Mouse (Mus musculus) cortical plate, adult 2 months (tissue): ENCODE data around the gene Yif1a. TPM values are rescaled to one million over a fixed set of nuclear protein-coding genes. Genes with fewer than 3 reads are reported as not detected.

Experiments
- H3K27ac ChIP-seq: fragments of 200-500 bp; 2 replicates; pipeline ENCODE4 v1.5.1; 2012; ENCODE audit warnings: low read length, control low read depth, inconsistent platforms; ENCODE audit not compliant: insufficient read depth
- H3K4me1 ChIP-seq: fragments of 200-500 bp; 2 replicates; pipeline ENCODE4 v1.6.1; 2011; ENCODE audit warnings: low read length; ENCODE audit not compliant: control insufficient read depth, insufficient read depth
- H3K4me3 ChIP-seq: fragments of 200-500 bp; 2 replicates; pipeline ENCODE4 v1.5.1; 2011; ENCODE audit warnings: mild to moderate bottlenecking, low read length, control low read depth; ENCODE audit not compliant: insufficient read depth
- CTCF ChIP-seq: fragments of 200-500 bp; IDR thresholded peaks from 2 replicates; pipeline ENCODE4 v1.5.1; 2011; ENCODE audit warnings: mild to moderate bottlenecking, control low read depth, low read length; ENCODE audit not compliant: insufficient read depth; ENCODE audit errors: extremely low read depth
- POLR2A ChIP-seq: fragments of 200-500 bp; IDR thresholded peaks from 2 replicates; pipeline ENCODE4 v1.6.1; 2011; ENCODE audit warnings: mild to moderate bottlenecking, low read length, control low read depth; ENCODE audit not compliant: insufficient read depth; ENCODE audit errors: extremely low read depth
- polyA plus RNA-seq: library from polyadenylated mRNA; depleted of rRNA; stranded (reverse); fragments of >200 nt; gene quantifications from 2 replicates; pipeline ENCODE4 v1.2.3, GENCODE M21; 2012

Gene Yif1a
- polyA plus RNA-seq, 1 experiment = 56.2 TPM

DNA sequence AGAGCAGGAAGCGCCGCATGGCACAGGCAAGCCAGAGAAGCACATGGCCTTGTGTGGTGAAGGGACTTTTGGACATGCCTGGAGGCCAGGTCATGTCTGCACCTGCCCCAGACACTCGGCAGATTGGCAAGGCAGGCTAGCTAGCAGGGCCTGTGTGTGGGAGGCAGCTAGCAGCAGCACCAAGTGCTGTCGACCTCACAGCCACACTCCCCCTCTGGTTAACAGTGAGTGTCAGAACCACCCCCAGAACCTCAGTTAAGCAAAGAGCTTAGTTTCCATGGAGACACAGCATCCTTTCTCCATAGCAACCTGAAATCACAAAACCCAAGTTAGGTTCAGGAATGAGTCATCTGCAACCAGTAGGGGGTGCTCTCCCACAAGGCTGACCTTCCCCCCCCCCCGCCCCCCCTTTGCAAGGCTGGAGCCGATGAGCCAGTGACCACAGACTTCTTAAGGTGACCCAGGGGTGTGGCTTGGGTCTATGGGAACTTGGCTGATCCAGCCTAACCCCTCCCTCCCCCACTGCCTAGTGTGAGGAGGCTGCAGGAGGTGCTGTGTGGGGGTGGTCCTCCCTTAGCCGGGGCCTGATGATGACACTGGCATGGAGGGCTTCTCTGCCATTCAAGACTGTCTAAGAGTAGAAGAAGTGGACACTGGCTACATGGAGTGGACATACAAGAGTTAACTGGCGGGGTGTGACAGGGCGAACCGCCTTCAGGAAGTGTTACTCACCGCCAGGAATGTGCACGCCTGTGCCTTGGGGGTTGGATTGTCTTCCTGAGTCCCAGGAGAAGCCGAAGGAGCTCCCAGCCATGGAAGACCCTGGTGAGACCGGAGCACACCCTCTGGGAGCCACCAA is 38.1 kb upstream of the Yif1a start, which contains the start of gene Rin1:
Gene Rin1 (plus strand): TSS at position 435 of the 859 bp plus-strand sequence.
- peak within 1 kb of the TSS; percentile 58 for H3K4me3 ChIP-seq
- H3K4me1 ChIP-seq = peaks cover 13% of the 10 kb centered on the region
- peak within 1 kb of the TSS; percentile 94 for H3K27ac ChIP-seq
- TF ChIP-seq POLR2A (peak; percentile 54; the same call in 1 of the 2 replicates), CTCF (peak; percentile 40)

DNA sequence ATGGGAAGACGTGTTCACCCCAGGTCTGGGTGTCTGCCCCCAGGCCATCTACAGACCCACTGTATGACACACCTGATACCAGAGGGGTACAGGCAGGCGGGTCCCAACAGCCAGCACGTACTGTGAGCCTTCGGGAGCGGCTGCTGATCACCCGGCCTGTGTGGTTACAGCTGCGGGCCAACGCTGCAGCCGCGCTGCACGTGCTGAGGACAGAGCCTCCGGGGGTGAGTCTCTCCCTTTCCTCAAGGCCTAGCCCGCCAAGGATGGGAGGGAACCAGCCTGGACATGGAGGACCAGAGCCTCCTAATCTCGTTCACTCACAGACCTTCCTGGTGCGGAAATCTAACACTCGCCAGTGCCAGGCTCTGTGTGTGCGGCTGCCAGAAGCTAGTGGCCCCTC is 37.3 kb upstream of the Yif1a start:
- TF ChIP-seq POLR2A (no peak), CTCF (no peak)
- Histone ChIP-seq H3K27ac (peak overlapping the region; percentile 84), H3K4me3 (peak overlapping the region; percentile 58), H3K4me1 (peaks cover 11% of the 10 kb centered on the region)

DNA sequence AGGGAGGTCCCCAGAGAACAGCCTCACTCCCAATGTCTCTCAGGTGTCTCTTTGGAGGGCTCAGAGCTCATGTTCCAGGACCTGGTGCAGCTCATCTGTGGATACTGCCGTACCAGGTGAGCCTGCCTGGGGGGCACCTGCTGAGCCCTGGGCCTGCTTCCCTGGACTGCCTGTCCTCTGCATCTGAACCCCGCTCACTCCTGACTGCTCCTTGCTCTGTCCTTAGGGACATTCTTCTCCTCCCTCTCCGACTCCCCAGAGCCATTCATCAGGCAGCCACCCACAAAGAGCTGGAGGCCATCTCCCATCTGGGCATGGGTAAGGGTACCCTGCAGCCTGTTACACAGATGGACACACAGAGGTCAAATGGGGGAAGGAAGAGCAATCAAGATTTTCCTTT is 36.8 kb upstream of the Yif1a start:
- no peak for TF ChIP-seq CTCF
- TF ChIP-seq POLR2A = no peak
- Histone ChIP-seq H3K4me3 (peak overlapping the region; percentile 58), H3K4me1 (peaks cover 11% of the 10 kb centered on the region), H3K27ac (peak overlapping the region; percentile 84)

DNA sequence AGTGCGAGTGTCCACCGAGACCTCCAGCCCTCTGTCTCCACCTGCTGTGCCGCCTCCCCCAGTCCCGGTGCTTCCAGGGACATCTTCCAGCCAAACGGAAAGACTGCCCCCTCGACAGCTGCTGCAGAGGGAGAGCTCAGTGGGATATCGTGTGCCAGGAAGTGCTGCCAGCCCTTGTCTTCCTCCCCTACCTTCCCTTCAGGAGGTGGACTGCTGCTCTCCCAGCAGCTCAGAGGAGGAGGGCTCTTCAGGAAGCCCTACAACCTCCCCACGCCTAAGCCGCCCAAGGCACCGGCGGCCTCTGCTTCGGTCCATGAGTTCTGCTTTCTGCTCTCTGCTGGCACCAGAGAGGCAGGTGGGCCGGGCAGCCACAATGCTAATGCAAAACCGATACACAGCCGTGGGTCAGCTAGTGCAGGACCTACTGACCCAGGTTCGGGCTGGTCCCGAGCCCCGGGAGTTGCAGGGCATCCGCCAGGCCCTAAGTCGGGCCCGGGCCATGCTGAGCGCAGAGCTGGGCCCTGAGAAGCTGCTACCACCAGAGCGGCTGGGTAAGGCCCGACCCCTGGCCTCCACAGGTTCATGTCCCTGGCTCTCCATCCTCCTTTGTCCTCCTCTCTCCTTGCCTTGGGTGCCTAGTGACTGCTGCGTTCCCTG is 36.0 kb upstream of the Yif1a start:
- H3K4me3 ChIP-seq = peak overlapping the region; percentile 58
- TF ChIP-seq POLR2A (peak; percentile 50; the same call in 1 of the 2 replicates), CTCF (no peak)
- H3K27ac ChIP-seq = peak overlapping the region; percentile 79
- H3K4me1 ChIP-seq = peaks cover 8% of the 10 kb centered on the region

DNA sequence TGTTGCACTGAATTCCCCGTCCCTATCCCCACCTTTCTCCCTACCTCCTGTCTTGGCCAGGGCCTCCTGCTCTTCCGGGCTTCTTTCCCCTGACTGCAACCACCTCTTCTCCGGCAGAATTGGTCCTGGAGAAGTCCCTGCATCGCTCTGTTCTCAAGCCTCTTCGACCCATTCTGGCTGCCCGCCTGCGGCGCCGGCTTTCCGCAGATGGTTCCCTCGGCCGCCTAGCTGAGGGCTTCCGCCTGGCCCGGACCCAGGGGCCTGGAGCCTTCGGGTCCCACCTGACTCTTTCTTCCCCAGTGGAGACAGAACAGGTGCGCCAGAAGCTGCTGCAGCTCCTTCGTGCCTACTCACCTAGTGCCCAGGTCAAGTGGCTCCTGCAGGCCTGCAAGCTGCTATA is 35.5 kb upstream of the Yif1a start:
- peak overlapping the region; percentile 79 for H3K27ac ChIP-seq
- H3K4me3 ChIP-seq = peak overlapping the region; percentile 58
- TF ChIP-seq POLR2A (no peak), CTCF (no peak)
- peaks cover 5% of the 10 kb centered on the region; the same call in 1 of the 2 replicates for H3K4me1 ChIP-seq

DNA sequence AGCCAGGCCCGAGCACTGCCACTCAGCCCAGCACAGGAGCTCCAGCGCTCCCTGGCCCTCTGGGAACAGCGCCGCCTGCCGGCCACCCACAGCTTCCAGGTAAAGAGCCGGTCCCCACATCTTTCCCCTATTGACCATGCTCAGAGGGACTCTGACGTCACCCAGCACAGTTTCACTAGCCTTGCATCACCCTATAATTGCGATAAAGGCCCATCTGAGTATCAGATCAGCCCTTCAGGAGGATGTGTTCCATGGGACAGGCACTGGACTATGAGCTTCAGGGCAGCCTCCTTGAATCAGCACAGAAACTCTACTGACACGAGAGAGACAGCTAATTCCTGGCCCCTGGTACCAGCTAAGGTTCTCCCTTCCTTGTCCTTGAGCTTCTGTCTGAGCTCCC is 34.4 kb upstream of the Yif1a start:
- TF ChIP-seq POLR2A (no peak), CTCF (peak; percentile 47)
- H3K4me1 ChIP-seq = peaks cover 8% of the 10 kb centered on the region
- H3K4me3 ChIP-seq = no peak overlapping the region
- H3K27ac ChIP-seq = no peak overlapping the region

DNA sequence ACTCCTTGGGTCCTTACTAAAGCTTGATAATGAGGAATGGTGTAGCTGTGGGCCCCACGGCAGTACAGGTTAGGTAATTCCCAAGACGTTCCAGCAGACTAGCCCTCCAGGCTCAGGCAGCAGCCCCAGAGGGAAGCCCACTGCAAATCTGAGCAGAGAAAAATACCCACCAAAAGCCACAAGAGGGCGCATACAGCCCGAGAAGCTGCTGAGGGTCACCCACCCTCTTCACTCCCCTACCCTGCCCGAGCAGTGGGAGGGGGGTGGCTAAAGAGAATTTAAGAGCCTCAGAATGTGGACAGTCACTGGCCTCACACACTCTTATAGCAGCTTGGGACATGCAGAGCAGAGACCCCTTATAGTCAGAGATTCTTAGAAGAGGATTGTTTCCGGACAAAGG is 32.1 kb upstream of the Yif1a start:
- TF ChIP-seq POLR2A = no peak
- peak; percentile 56 for TF ChIP-seq CTCF
- Histone ChIP-seq H3K4me1 (peaks cover 5% of the 10 kb centered on the region), H3K4me3 (no peak overlapping the region), H3K27ac (no peak overlapping the region)

DNA sequence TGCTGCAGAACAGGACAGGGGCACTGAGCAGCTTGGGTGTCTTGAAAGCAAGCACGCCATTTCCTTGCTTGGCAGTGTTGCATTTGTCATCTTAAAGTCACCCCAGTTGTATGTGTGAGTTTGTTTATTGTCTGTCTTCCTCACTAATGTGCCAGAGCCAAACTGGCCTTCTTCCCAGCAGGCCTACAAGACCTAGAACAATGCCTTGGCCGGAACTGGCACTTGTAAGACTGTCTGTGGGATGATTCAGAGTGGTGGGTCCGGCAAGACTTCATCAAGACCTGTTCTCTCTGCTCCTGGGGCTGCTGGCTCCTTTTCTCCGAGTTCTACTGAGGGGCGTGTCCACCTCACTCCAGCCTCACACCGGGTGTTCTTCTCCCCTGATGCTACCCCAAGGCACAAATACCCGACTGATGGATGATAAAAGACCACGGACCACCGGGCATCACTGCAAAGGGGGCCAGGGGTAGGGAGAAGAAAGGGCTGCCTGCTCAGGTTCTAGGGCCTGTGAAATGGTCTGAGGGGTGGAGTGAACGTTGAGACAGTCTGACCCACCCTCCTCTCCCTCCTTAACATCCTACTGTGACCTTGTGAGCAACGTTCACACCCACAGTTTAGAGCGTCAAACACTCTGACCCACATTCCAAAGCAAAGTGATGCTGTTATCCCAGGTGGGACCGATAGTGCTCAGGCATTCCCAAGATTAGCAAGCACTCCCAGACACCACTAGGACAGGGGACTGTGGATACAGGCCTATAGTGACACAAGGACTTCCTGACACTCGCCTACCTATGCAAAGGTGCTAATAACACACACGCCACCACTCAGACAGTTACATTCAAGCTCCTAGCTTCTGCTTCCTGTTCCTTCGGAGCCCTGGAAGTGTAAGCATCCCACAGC is 30.2 kb upstream of the Yif1a start:
- no peak overlapping the region for H3K27ac ChIP-seq
- TF ChIP-seq POLR2A = 0 out of 2 replicates have a peak, but pooled peaks have one; percentile 22
- no peak for TF ChIP-seq CTCF
- peaks cover 7% of the 10 kb centered on the region for H3K4me1 ChIP-seq
- H3K4me3 ChIP-seq = no peak overlapping the region

DNA sequence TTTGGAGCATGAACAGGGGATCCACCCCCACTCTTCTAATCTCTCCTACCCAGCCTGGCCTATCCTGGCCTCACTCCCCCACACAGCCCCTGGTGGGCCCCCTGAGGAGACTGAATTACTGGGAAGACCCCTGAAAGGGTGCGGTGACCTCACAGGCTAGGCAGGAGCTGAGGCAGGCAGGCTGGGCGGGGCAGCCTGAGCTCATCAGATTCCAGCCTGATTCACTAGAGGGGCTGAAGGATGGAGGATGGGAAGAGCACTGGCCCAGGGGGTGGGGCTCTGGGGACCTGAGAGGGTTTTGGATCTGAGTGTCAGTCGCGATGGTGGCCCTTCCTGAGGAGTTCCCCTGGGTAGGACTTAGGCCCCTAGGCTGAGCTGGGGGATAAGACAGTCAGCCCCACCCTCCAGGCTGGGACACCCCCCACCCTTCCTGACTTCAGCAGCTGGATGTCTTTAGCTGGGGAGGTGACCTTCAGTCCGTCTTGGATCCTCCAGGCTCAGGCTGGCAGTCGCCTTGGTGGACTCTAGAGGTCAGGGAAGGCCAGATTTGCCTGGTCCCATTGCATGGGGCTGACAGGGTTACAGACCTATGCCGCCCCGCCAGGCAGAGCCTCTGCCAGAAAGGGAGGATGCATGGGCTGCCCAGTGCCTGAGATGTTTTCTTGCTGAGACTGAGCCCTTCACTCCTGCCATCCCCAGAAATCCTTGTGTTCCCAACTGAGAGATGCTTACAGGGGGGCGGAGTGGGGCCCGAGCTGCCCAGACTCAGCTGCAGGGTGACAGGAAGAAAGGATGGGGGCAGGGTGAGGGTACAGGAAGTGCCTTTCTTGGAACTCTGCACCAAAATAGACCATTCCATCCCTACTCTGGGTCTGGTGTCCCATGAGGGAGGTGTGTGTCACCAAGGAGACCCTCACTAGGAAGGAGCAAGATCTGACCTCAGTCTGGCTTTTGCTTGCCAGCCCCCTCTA is 29.3 kb upstream of the Yif1a start:
- H3K27ac ChIP-seq = no peak overlapping the region
- peaks cover 7% of the 10 kb centered on the region for H3K4me1 ChIP-seq
- H3K4me3 ChIP-seq = no peak overlapping the region
- TF ChIP-seq POLR2A (no peak), CTCF (no peak)
